Mouse (Mus musculus): Measurements from ENCODE around the gene Gm4787.
A peak's percentile ranks its signal among the peaks of the same experiment; 100 is the strongest.
"Not testable (repeated sequence)": the region's sequence is repeated elsewhere in the genome, so short reads cannot be mapped to it uniquely, and the experiment has no call there.

The Gm4787 gene

GRCm38 (mm10) chr12:81379364-81379763 is at the start of gene Gm4787:
TSS of gene Gm4787 (minus strand) at chr12:81379464.
- not testable (repeated sequence) for DNase-seq (ENCODE audit: low spot score in 2 of 2)

DNA sequence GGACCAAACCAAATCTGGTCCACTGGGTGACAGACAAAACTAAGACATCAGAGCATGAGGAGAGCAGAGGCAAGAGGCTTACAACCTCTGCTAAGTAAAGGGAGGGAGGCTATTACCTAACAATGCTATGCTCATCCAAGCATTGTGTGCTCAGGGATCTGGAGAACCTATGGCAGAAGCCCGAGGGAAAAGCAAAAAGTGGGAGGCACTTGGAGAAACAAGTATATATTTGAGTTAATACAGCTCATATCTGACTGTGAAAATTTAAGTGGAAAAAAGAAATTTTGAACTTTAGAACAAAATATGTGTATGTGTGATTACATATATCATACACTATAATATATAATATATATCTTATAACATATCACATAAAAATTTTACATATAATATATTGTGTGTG is 42.6 kb upstream of the Gm4787 start, which contains the start of gene Adam4:
Gene Adam4, minus strand, starts transcription at position 101 of the 400 bp plus-strand sequence.
- no peak for DNase-seq (ENCODE audit: low spot score in 2 of 2)

DNA sequence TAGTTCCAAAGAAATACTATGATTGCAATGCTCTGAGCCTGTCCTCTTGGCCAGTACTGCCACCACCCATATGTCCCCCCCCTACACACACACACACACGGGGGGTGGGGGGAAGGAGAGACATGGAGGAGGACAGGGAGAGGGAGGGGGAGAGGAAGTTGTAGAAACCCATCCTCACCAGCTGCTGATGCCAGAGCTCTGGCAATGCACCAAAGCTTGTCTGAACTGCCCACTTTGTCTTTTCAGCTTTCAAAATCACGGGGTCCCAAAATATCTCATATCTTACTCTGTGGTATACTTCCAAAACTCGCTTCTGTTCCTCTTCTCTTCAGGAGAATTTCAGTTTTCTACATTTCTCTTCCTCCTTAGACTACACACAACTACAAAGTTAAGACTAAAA is 33.9 kb upstream of the Gm4787 start:
- DNase-seq (ENCODE audit: low spot score in 2 of 2), result no peak

GRCm38 (mm10) chr12:81408966-81409365 is 29.7 kb upstream of the Gm4787 start:
- DNase-seq (ENCODE audit: low spot score in 2 of 2), result no peak

DNA sequence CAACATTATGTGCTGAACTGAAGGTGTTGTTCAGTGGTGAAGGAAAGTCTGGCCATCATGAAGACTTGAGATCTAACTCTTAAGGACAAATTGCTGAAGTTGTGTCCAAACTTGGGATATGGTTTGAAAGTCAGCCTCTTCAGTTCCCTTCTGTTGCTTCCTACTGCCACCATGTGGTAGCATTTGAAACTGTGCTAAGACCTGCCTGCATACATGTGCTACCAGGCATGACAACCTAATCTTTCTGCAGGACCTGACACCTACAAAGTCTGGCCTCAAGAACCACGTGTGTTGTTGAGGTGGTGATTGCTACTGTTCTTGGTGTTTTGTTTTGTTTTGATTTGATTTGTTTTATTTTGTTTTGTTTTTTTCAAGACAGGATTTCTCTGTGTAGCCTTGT is 22.9 kb upstream of the Gm4787 start:
- peak in 1 of 2 experiments; percentile 11 for DNase-seq (ENCODE audit: low spot score in 2 of 2)

DNA sequence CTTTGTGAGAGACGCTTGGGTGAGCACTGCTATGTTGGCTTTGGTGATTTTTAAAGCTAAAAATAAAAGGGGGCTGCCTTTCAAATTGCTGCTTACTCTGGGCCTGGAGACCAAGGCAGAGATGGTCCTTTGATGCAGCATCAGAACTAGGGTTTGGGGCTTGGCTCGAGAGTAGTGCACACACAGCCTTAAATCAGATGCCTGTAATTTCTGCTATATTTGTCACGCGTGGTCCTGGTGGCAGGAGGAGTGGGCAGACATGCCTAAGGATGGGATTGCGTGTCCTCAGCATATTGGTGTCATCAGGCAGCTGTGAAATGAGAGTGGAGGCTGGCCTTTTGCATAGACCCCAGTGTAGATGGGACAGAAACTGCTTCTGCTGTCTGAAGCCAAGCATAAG is 45.4 kb downstream of the Gm4787 start:
- no peak for DNase-seq (ENCODE audit: low spot score in 2 of 2)

- DNase-seq (ENCODE audit: low spot score in 2 of 2), result peak in 1 of 2 experiments; percentile 5
Measured at GRCm38 (mm10) chr12:81332875-81333421, 46.3 kb downstream of the Gm4787 start, which contains the start of gene Slc8a3. TSS of gene Slc8a3 (minus strand) at chr12:81333180.

GRCm38 (mm10) chr12:81331937-81332874 is 47.1 kb downstream of the Gm4787 start:
- peak in 1 of 2 experiments; percentile 12 for DNase-seq (ENCODE audit: low spot score in 2 of 2)

GRCm38 (mm10) chr12:81331046-81331638 is 48.1 kb downstream of the Gm4787 start:
- DNase-seq (ENCODE audit: low spot score in 2 of 2), result no peak
